Mouse (Mus musculus): ENCODE measurements at regions not wholly inside any gene's neighbourhood (a gene's known extent, or its start where the extent isn't known, plus 50 kb on each side); places are given as distances from the start of the nearest gene placed in this dataset.

DNA sequence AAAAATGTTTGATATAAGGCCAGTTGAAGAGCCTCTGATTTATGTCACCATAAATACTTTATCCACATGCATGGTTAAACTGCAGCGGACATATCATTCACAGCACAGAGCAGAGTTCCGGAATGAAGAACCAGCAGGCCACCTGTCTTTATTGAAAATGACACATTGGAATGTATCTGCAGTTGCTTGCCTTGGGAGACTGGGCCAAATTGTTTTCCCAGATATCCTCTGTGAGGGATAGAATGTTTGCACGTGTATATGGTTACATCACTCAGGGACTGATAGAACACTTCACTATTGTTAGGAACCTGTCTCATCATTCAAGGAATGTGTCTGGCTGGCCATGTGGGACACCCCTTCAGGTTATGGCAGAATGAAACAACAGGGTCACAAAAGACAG, 585.3 kb upstream of the Adgrl2 start:
- TF ChIP-seq CTCF (IDR thresholded peaks at IDR 0.05; ENCODE audit: low read depth, low read length) (no peak), POLR2A (IDR thresholded peaks at IDR 0.05; ENCODE audit: insufficient read depth, low read length) (no peak), EP300 (IDR thresholded peaks at IDR 0.05; ENCODE audit: insufficient read depth, low read depth, low read length) (no peak)
- no peaks in the 10 kb centered on the region for H3K4me1 ChIP-seq (ENCODE audit: control insufficient read depth, insufficient read depth, low read length)
- H3K36me3 ChIP-seq (ENCODE audit: control insufficient read depth, insufficient read depth, low read length, poor library complexity, severe bottlenecking) = no peaks in the 10 kb centered on the region
- H3K4me3 ChIP-seq (ENCODE audit: low read depth, low read length) = no peak overlapping the region
- H3K9me3 ChIP-seq (replicated peaks; ENCODE audit: control insufficient read depth, insufficient read depth, low read length, poor library complexity, severe bottlenecking) = no peaks in the 10 kb centered on the region
- no peak overlapping the region for H3K9ac ChIP-seq (ENCODE audit: low read depth, poor library complexity, severe bottlenecking)
- no peak overlapping the region for H3K27ac ChIP-seq (ENCODE audit: insufficient read depth, low read length)
- no peaks in the 10 kb centered on the region for H3K27me3 ChIP-seq (ENCODE audit: control insufficient read depth, insufficient read depth, low read length, poor library complexity, severe bottlenecking)

DNA sequence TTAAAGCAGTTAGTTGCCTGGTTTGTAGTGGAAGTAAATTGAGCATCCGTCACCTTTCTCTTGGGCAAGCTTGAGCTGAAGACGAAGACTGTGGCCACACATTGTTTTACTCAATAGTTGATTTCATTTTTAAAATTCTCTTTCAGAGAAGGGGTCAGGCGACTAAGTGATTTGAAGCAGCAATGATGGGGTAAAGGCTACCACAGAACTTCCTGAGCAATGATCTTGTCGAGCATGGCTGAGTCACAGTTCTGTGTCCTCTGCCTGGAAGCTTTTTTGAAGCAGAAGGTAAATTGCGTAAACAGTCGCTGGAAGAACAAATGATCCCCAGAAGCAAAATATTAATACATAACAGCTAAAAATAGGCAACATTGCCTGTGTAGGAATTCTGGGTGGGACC, 576.5 kb upstream of the Adgrl2 start:
- Histone ChIP-seq H3K4me3 (ENCODE audit: low read depth, low read length) (no peak overlapping the region), H3K4me1 (ENCODE audit: control insufficient read depth, insufficient read depth, low read length) (no peaks in the 10 kb centered on the region), H3K27ac (ENCODE audit: insufficient read depth, low read length) (no peak overlapping the region), H3K27me3 (ENCODE audit: control insufficient read depth, insufficient read depth, low read length, poor library complexity, severe bottlenecking) (no peaks in the 10 kb centered on the region), H3K9ac (ENCODE audit: low read depth, poor library complexity, severe bottlenecking) (no peak overlapping the region), H3K36me3 (ENCODE audit: control insufficient read depth, insufficient read depth, low read length, poor library complexity, severe bottlenecking) (no peaks in the 10 kb centered on the region), H3K9me3 (replicated peaks; ENCODE audit: control insufficient read depth, insufficient read depth, low read length, poor library complexity, severe bottlenecking) (no peaks in the 10 kb centered on the region)
- TF ChIP-seq EP300 (IDR thresholded peaks at IDR 0.05; ENCODE audit: insufficient read depth, low read depth, low read length) (no peak), CTCF (IDR thresholded peaks at IDR 0.05; ENCODE audit: low read depth, low read length) (no peak), POLR2A (IDR thresholded peaks at IDR 0.05; ENCODE audit: insufficient read depth, low read length) (no peak)

GRCm38 (mm10) chr3:149550231-149550951, 560.0 kb upstream of the Adgrl2 start:
- no peaks in the 10 kb centered on the region for H3K9me3 ChIP-seq (replicated peaks; ENCODE audit: control insufficient read depth, insufficient read depth, low read length, poor library complexity, severe bottlenecking)
- H3K27me3 ChIP-seq (ENCODE audit: control insufficient read depth, insufficient read depth, low read length, poor library complexity, severe bottlenecking) = no peaks in the 10 kb centered on the region
- H3K4me1 ChIP-seq (ENCODE audit: control insufficient read depth, insufficient read depth, low read length) = no peaks in the 10 kb centered on the region
- no peak overlapping the region for H3K4me3 ChIP-seq (ENCODE audit: low read depth, low read length)
- TF ChIP-seq EP300 (IDR thresholded peaks at IDR 0.05; ENCODE audit: insufficient read depth, low read depth, low read length) = no peak
- TF ChIP-seq POLR2A (IDR thresholded peaks at IDR 0.05; ENCODE audit: insufficient read depth, low read length) = no peak
- no peak for TF ChIP-seq CTCF (IDR thresholded peaks at IDR 0.05; ENCODE audit: low read depth, low read length)
- H3K27ac ChIP-seq (ENCODE audit: insufficient read depth, low read length) = no peak overlapping the region
- H3K36me3 ChIP-seq (ENCODE audit: control insufficient read depth, insufficient read depth, low read length, poor library complexity, severe bottlenecking) = no peaks in the 10 kb centered on the region
- H3K9ac ChIP-seq (ENCODE audit: low read depth, poor library complexity, severe bottlenecking) = no peak overlapping the region

- no peak overlapping the region for H3K27ac ChIP-seq (ENCODE audit: insufficient read depth, low read length)
- no peaks in the 10 kb centered on the region for H3K36me3 ChIP-seq (ENCODE audit: control insufficient read depth, insufficient read depth, low read length, poor library complexity, severe bottlenecking)
- H3K4me1 ChIP-seq (ENCODE audit: control insufficient read depth, insufficient read depth, low read length) = no peaks in the 10 kb centered on the region
- H3K9me3 ChIP-seq (replicated peaks; ENCODE audit: control insufficient read depth, insufficient read depth, low read length, poor library complexity, severe bottlenecking) = no peaks in the 10 kb centered on the region
- no peak overlapping the region for H3K9ac ChIP-seq (ENCODE audit: low read depth, poor library complexity, severe bottlenecking)
- TF ChIP-seq CTCF (IDR thresholded peaks at IDR 0.05; ENCODE audit: low read depth, low read length) (peak; percentile 22), POLR2A (IDR thresholded peaks at IDR 0.05; ENCODE audit: insufficient read depth, low read length) (no peak), EP300 (IDR thresholded peaks at IDR 0.05; ENCODE audit: insufficient read depth, low read depth, low read length) (no peak)
- H3K4me3 ChIP-seq (ENCODE audit: low read depth, low read length) = no peak overlapping the region
- H3K27me3 ChIP-seq (ENCODE audit: control insufficient read depth, insufficient read depth, low read length, poor library complexity, severe bottlenecking) = no peaks in the 10 kb centered on the region; the same call in 1 of the 2 replicates
Observed at GRCm38 (mm10) chr3:149547045-149547444, 556.7 kb upstream of the Adgrl2 start.

DNA sequence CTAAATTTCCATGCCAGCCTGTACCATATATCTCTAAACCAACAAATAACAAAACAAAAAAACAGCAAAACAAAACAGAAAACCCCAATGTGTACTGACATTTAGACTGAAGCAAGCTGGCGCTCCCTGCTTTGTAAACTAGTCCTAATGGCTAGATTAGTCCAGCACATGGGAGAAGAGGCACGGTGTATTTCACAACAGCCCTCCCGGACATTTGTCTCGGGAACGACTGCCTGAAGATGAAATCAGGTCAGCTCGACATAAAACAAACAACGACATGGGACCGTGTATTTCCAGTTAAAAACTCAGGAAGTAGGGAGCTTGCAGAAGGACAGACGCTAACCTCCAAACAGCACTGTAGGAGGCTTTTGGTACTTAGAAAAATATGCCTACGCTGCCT, 555.9 kb upstream of the Adgrl2 start:
- no peaks in the 10 kb centered on the region for H3K36me3 ChIP-seq (ENCODE audit: control insufficient read depth, insufficient read depth, low read length, poor library complexity, severe bottlenecking)
- H3K27me3 ChIP-seq (ENCODE audit: control insufficient read depth, insufficient read depth, low read length, poor library complexity, severe bottlenecking) = no peaks in the 10 kb centered on the region; the same call in 1 of the 2 replicates
- no peak overlapping the region for H3K9ac ChIP-seq (ENCODE audit: low read depth, poor library complexity, severe bottlenecking)
- H3K4me3 ChIP-seq (ENCODE audit: low read depth, low read length) = no peak overlapping the region
- H3K9me3 ChIP-seq (replicated peaks; ENCODE audit: control insufficient read depth, insufficient read depth, low read length, poor library complexity, severe bottlenecking) = no peaks in the 10 kb centered on the region
- no peak overlapping the region for H3K27ac ChIP-seq (ENCODE audit: insufficient read depth, low read length)
- H3K4me1 ChIP-seq (ENCODE audit: control insufficient read depth, insufficient read depth, low read length) = no peaks in the 10 kb centered on the region
- TF ChIP-seq EP300 (IDR thresholded peaks at IDR 0.05; ENCODE audit: insufficient read depth, low read depth, low read length) (no peak), CTCF (IDR thresholded peaks at IDR 0.05; ENCODE audit: low read depth, low read length) (no peak), POLR2A (IDR thresholded peaks at IDR 0.05; ENCODE audit: insufficient read depth, low read length) (no peak)

DNA sequence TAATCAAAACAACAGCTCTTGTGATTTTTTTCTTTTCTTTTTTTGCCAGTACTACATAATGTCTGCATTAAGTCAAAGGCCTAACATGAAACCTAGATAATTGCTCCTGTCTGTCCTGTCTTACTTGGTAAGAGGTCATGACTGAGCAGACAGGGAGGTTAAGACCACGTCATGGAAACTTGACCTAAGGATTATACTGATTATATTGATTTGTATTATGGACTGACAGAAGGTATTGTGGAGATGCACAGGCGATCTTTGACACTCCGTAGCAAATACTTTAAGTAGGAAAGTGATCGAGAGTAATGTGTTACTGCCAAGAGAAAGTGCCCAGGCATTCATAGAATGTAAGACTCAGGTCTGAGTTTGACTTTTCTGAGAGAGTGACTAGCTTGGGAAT, 543.8 kb upstream of the Adgrl2 start:
- no peaks in the 10 kb centered on the region for H3K9me3 ChIP-seq (replicated peaks; ENCODE audit: control insufficient read depth, insufficient read depth, low read length, poor library complexity, severe bottlenecking)
- H3K4me3 ChIP-seq (ENCODE audit: low read depth, low read length) = no peak overlapping the region
- no peaks in the 10 kb centered on the region for H3K36me3 ChIP-seq (ENCODE audit: control insufficient read depth, insufficient read depth, low read length, poor library complexity, severe bottlenecking)
- H3K27ac ChIP-seq (ENCODE audit: insufficient read depth, low read length) = no peak overlapping the region
- H3K4me1 ChIP-seq (ENCODE audit: control insufficient read depth, insufficient read depth, low read length) = no peaks in the 10 kb centered on the region
- no peak overlapping the region for H3K9ac ChIP-seq (ENCODE audit: low read depth, poor library complexity, severe bottlenecking)
- no peak for TF ChIP-seq CTCF (IDR thresholded peaks at IDR 0.05; ENCODE audit: low read depth, low read length)
- no peak for TF ChIP-seq EP300 (IDR thresholded peaks at IDR 0.05; ENCODE audit: insufficient read depth, low read depth, low read length)
- no peak for TF ChIP-seq POLR2A (IDR thresholded peaks at IDR 0.05; ENCODE audit: insufficient read depth, low read length)
- no peaks in the 10 kb centered on the region for H3K27me3 ChIP-seq (ENCODE audit: control insufficient read depth, insufficient read depth, low read length, poor library complexity, severe bottlenecking)
